Mouse (Mus musculus) heart, embryonic 12.5 days (tissue): ENCODE data around the gene Zfp764. TPM values are rescaled to one million over a fixed set of nuclear protein-coding genes. Genes with fewer than 3 reads are reported as not detected.
"Not testable (repeated sequence)": the region's sequence is repeated elsewhere in the genome, so short reads cannot be mapped to it uniquely, and the experiment has no call there.

Experiments
- ATAC-seq: fragments of 200-750 bp; cut with Nextera tagmentation; 2 replicates; pipeline ENCODE4 v1.8.0; 2017; ENCODE audit warnings: moderate TSS enrichment, moderate library complexity; ENCODE audit not compliant: insufficient number of reproducible peaks, low FRiP score
- H3K27ac ChIP-seq: fragments of 300-500 bp; sonication (generic); 2 replicates; pipeline ENCODE4 v1.5.1; 2016; ENCODE audit warnings: mild to moderate bottlenecking, moderate library complexity; ENCODE audit not compliant: poor library complexity, severe bottlenecking
- H3K27me3 ChIP-seq: fragments of 300-500 bp; sonication (generic); replicated peaks from 2 replicates; pipeline ENCODE4 v1.6.1; 2016; ENCODE audit warnings: mild to moderate bottlenecking, moderate library complexity
- H3K36me3 ChIP-seq: fragments of 300-500 bp; sonication (generic); 2 replicates; pipeline ENCODE4 v1.6.1; 2016; ENCODE audit warnings: mild to moderate bottlenecking, moderate library complexity
- H3K4me1 ChIP-seq: fragments of 300-500 bp; sonication (generic); replicated peaks from 2 replicates; pipeline ENCODE4 v1.6.1; 2016; ENCODE audit warnings: mild to moderate bottlenecking
- H3K4me2 ChIP-seq: fragments of 300-500 bp; sonication (generic); 2 replicates; pipeline ENCODE4 v1.6.1; 2016; ENCODE audit warnings: mild to moderate bottlenecking, moderate library complexity
- H3K4me3 ChIP-seq: fragments of 300-500 bp; sonication (generic); 2 replicates; pipeline ENCODE4 v1.5.1; 2016; ENCODE audit warnings: mild to moderate bottlenecking
- H3K9ac ChIP-seq: fragments of 300-500 bp; sonication (generic); 2 replicates; pipeline ENCODE4 v1.6.1; 2016; ENCODE audit warnings: mild to moderate bottlenecking, moderate library complexity
- H3K9me3 ChIP-seq: fragments of 300-500 bp; sonication (generic); replicated peaks from 2 replicates; pipeline ENCODE4 v1.6.1; 2016; ENCODE audit warnings: mild to moderate bottlenecking, moderate library complexity
- WGBS: fragments of 180-500 bp; shearing (Covaris S2); methylation state at CpG from one replicate; pipeline ENCODE4 v1.1.7; 2016; 5-methylcytosine and 5-hydroxymethylcytosine counted together
- polyA plus RNA-seq: library from polyadenylated mRNA; unstranded; fragments of >200 nt; fragmentation: Nextera tagmentation; extraction: Ambion mirVana; gene quantifications from 2 replicates; pipeline ENCODE4 v1.2.1, GENCODE M21; 2016

Zfp764 gene
- polyA plus RNA-seq, 1 experiment from 2014 or later = 5.3 TPM

GRCm38 (mm10) chr7:127422247-127422646, 15.6 kb upstream of the Zfp764 start:
- peak overlapping the region; percentile 83; the same call in 1 of the 2 replicates for H3K9ac ChIP-seq
- WGBS = 1% methylated on average over 15 of the region's 15 CpGs
- H3K4me2 ChIP-seq = peak overlapping the region; percentile 89
- peak overlapping the region; percentile 88 for H3K4me3 ChIP-seq
- H3K4me1 ChIP-seq = peaks cover 11% of the 10 kb centered on the region
- H3K36me3 ChIP-seq = peaks cover 19% of the 10 kb centered on the region
- H3K27ac ChIP-seq = no peak overlapping the region
- H3K27me3 ChIP-seq = peaks cover 14% of the 10 kb centered on the region
- peaks cover 3% of the 10 kb centered on the region; the same call in 1 of the 2 replicates for H3K9me3 ChIP-seq
- no peak for ATAC-seq

- no peaks in the 10 kb centered on the region for H3K9me3 ChIP-seq
- peak within 1 kb of the TSS; percentile 89 for H3K4me2 ChIP-seq
- H3K9ac ChIP-seq = peak within 1 kb of the TSS; percentile 83
- H3K4me3 ChIP-seq = peak within 1 kb of the TSS; percentile 88
- peak; percentile 89 for ATAC-seq
- no peak within 1 kb of the TSS for H3K27ac ChIP-seq
- H3K36me3 ChIP-seq = peaks cover 19% of the 10 kb centered on the region
- WGBS = under 1% methylated on average over 48 of the region's 48 CpGs
- peaks cover 11% of the 10 kb centered on the region for H3K4me1 ChIP-seq
- peaks cover 14% of the 10 kb centered on the region for H3K27me3 ChIP-seq
These were observed 15.0 kb upstream of the Zfp764 start, which contains the start of gene Zfp688 for GRCm38 (mm10) chr7:127421388-127422191. Zfp688 (minus strand) TSS chr7:127422068.

- H3K27me3 ChIP-seq = 0 out of 2 replicates have a peak, but pooled peaks cover 6% of the 10 kb centered on the region
- H3K4me1 ChIP-seq = no peaks in the 10 kb centered on the region; the same call in 1 of the 2 replicates
- ATAC-seq = no peak
- H3K4me2 ChIP-seq = no peak overlapping the region
- no peaks in the 10 kb centered on the region for H3K9me3 ChIP-seq
- no peak overlapping the region for H3K9ac ChIP-seq
- no peak overlapping the region for H3K4me3 ChIP-seq
- WGBS = 69% methylated on average over 2 of the region's 2 CpGs
- H3K36me3 ChIP-seq = 0 out of 2 replicates have a peak, but pooled peaks cover 4% of the 10 kb centered on the region
- no peak overlapping the region for H3K27ac ChIP-seq
These were observed 4.8 kb upstream of the Zfp764 start for GRCm38 (mm10) chr7:127411418-127411817.

GRCm38 (mm10) chr7:127404101-127404500, 2.5 kb downstream of the Zfp764 start:
- not testable (repeated sequence) for H3K27me3 ChIP-seq, H3K36me3 ChIP-seq, H3K4me2 ChIP-seq, H3K9me3 ChIP-seq, H3K4me3 ChIP-seq, H3K9ac ChIP-seq, ATAC-seq, H3K27ac ChIP-seq, H3K4me1 ChIP-seq
- WGBS = 90% methylated on average over 6 of the region's 6 CpGs

- Histone ChIP-seq H3K9ac (no peak overlapping the region), H3K9me3 (peaks cover 4% of the 10 kb centered on the region; the same call in 1 of the 2 replicates), H3K4me1 (no peaks in the 10 kb centered on the region; the same call in 1 of the 2 replicates), H3K27me3 (0 out of 2 replicates have a peak, but pooled peaks cover under 1% of the 10 kb centered on the region), H3K4me3 (no peak overlapping the region), H3K4me2 (no peak overlapping the region), H3K27ac (no peak overlapping the region), H3K36me3 (peaks cover 10% of the 10 kb centered on the region)
- 32% methylated on average over 2 of the region's 2 CpGs for WGBS
- ATAC-seq = no peak
These were observed 3.6 kb downstream of the Zfp764 start for GRCm38 (mm10) chr7:127402980-127403379.

- Histone ChIP-seq H3K9ac (no peak overlapping the region), H3K4me2 (no peak overlapping the region), H3K27ac (no peak overlapping the region), H3K27me3 (peaks cover 11% of the 10 kb centered on the region; the same call in 1 of the 2 replicates), H3K36me3 (peaks cover 10% of the 10 kb centered on the region), H3K9me3 (peaks cover 4% of the 10 kb centered on the region; the same call in 1 of the 2 replicates), H3K4me1 (no peaks in the 10 kb centered on the region), H3K4me3 (no peak overlapping the region)
- no peak for ATAC-seq
- 64% methylated on average over 3 of the region's 3 CpGs for WGBS
These were observed 6.3 kb downstream of the Zfp764 start for GRCm38 (mm10) chr7:127400355-127400754.

GRCm38 (mm10) chr7:127393944-127394333, 12.7 kb downstream of the Zfp764 start:
- no peak for ATAC-seq
- 13% methylated on average over 7 of the region's 7 CpGs for WGBS
- H3K27ac ChIP-seq = peak overlapping the region; percentile 65

GRCm38 (mm10) chr7:127393157-127393943, 13.3 kb downstream of the Zfp764 start, which contains the start of gene E430018J23Rik:
E430018J23Rik (minus strand) TSS chr7:127393629.
- Histone ChIP-seq H3K9me3 (no peaks in the 10 kb centered on the region), H3K4me3 (peak within 1 kb of the TSS; percentile 73), H3K4me2 (peak within 1 kb of the TSS; percentile 84), H3K4me1 (peaks cover 23% of the 10 kb centered on the region), H3K9ac (peak within 1 kb of the TSS; percentile 84), H3K27ac (peak within 1 kb of the TSS; percentile 84), H3K27me3 (peaks cover 11% of the 10 kb centered on the region; the same call in 1 of the 2 replicates), H3K36me3 (peaks cover 20% of the 10 kb centered on the region)
- peak; percentile 96 for ATAC-seq
- under 1% methylated on average over 45 of the region's 45 CpGs for WGBS

More at GRCm38 (mm10) chr7:127393944-127394333, 12.7 kb downstream of the Zfp764 start:
- no peak overlapping the region for H3K9ac ChIP-seq
- peak overlapping the region; percentile 84 for H3K4me2 ChIP-seq
- H3K9me3 ChIP-seq = no peaks in the 10 kb centered on the region
- H3K4me1 ChIP-seq = peaks cover 23% of the 10 kb centered on the region
- peak overlapping the region; percentile 73 for H3K4me3 ChIP-seq
- H3K27me3 ChIP-seq = peaks cover 11% of the 10 kb centered on the region; the same call in 1 of the 2 replicates
- H3K36me3 ChIP-seq = peaks cover 20% of the 10 kb centered on the region

GRCm38 (mm10) chr7:127392251-127392824, 14.3 kb downstream of the Zfp764 start:
- WGBS = 84% methylated on average over 8 of the region's 8 CpGs
- Histone ChIP-seq H3K36me3 (peaks cover 20% of the 10 kb centered on the region), H3K27ac (no peak overlapping the region), H3K4me3 (peak overlapping the region; percentile 73), H3K27me3 (peaks cover 4% of the 10 kb centered on the region; the same call in 1 of the 2 replicates), H3K9me3 (no peaks in the 10 kb centered on the region), H3K4me1 (peaks cover 23% of the 10 kb centered on the region), H3K4me2 (peak overlapping the region; percentile 84), H3K9ac (peak overlapping the region; percentile 84)
- no peak for ATAC-seq

- 95% methylated on average over 16 of the region's 16 CpGs for WGBS
- H3K4me2 ChIP-seq = no peak overlapping the region
- no peak overlapping the region for H3K9ac ChIP-seq
- H3K36me3 ChIP-seq = peaks cover 20% of the 10 kb centered on the region
- H3K27me3 ChIP-seq = no peaks in the 10 kb centered on the region
- no peak overlapping the region for H3K4me3 ChIP-seq
- peaks cover 23% of the 10 kb centered on the region for H3K4me1 ChIP-seq
- no peaks in the 10 kb centered on the region for H3K9me3 ChIP-seq
- no peak for ATAC-seq
- H3K27ac ChIP-seq = no peak overlapping the region
These were observed 15.1 kb downstream of the Zfp764 start for GRCm38 (mm10) chr7:127391538-127391937.
